ENCODE assay signal across 8 mouse cellular contexts in genomic region chr9:14175041-14175881, GRCm38 (mm10).
DNase-seq lines count a peak whose midpoint lies in the region; ATAC-seq and TF ChIP-seq lines count a peak whose summit lies in the region.

No protein-coding gene starts in this region.

- no peak for DNase-seq in lung, postnatal 36 days
- peak; percentile 67 for DNase-seq in brain, embryonic 14.5 days (ENCODE audit: low read depth)
- peak; percentile 18 to 32 for DNase-seq in left cerebral cortex, adult 8-10 months (ENCODE audit: low spot score in 2 of 2)
- DNase-seq in frontal cortex, postnatal 10 days (ENCODE audit: low spot score in 2 of 2): no peak

- peaks cover 37% of the 10 kb centered on the region for H3K4me1 ChIP-seq in lung, embryonic 15.5 days
- peaks cover 30% of the 10 kb centered on the region for H3K4me1 ChIP-seq in forebrain, embryonic 12.5 days
- peaks cover 40% of the 10 kb centered on the region for H3K4me1 ChIP-seq in hindbrain, embryonic 15.5 days (replicated peaks)
- H3K4me1 ChIP-seq in neural tube, embryonic 14.5 days (ENCODE audit: control insufficient read depth, insufficient read depth, low read length): peaks cover 28% of the 10 kb centered on the region

- H3K9me3 ChIP-seq in lung, embryonic 15.5 days: no peaks in the 10 kb centered on the region
- H3K9me3 ChIP-seq in forebrain, embryonic 12.5 days: no peaks in the 10 kb centered on the region
- no peaks in the 10 kb centered on the region for H3K9me3 ChIP-seq in hindbrain, embryonic 15.5 days
- H3K9me3 ChIP-seq in neural tube, embryonic 14.5 days (ENCODE audit: control insufficient read depth, low read length): no peaks in the 10 kb centered on the region

- no peaks in the 10 kb centered on the region for H3K27me3 ChIP-seq in lung, embryonic 15.5 days
- peaks cover 7% of the 10 kb centered on the region; the same call in 1 of the 2 replicates for H3K27me3 ChIP-seq in forebrain, embryonic 12.5 days
- H3K27me3 ChIP-seq in hindbrain, embryonic 15.5 days: no peaks in the 10 kb centered on the region
- no peaks in the 10 kb centered on the region for H3K27me3 ChIP-seq in neural tube, embryonic 14.5 days (ENCODE audit: control insufficient read depth, insufficient read depth, low read length)

- peak overlapping the region; percentile 32 for H3K4me2 ChIP-seq in lung, embryonic 15.5 days
- no peak overlapping the region for H3K4me2 ChIP-seq in forebrain, embryonic 12.5 days
- H3K4me2 ChIP-seq in hindbrain, embryonic 15.5 days: peak overlapping the region; percentile 14
- peak overlapping the region; percentile 5; the same call in 1 of the 2 replicates for H3K4me2 ChIP-seq in neural tube, embryonic 14.5 days (ENCODE audit: low read depth, low read length)

- TF ChIP-seq POLR2A in brain, embryonic 14.5 days (IDR thresholded peaks at IDR 0.05; ENCODE audit: borderline replicate concordance, extremely low read depth, insufficient read depth, insufficient read length, poor library complexity, severe bottlenecking): no peak

- peak overlapping the region; percentile 91 for H3K27ac ChIP-seq in lung, embryonic 15.5 days
- peak overlapping the region; percentile 74; the same call in 1 of the 2 replicates for H3K27ac ChIP-seq in forebrain, embryonic 12.5 days
- peak overlapping the region; percentile 74 for H3K27ac ChIP-seq in hindbrain, embryonic 15.5 days (replicated peaks)
- H3K27ac ChIP-seq in neural tube, embryonic 14.5 days (ENCODE audit: low read depth, low read length): peak overlapping the region; percentile 41

- no peak for TF ChIP-seq CTCF in brain, embryonic 14.5 days (IDR thresholded peaks at IDR 0.05; ENCODE audit: borderline replicate concordance, extremely low read depth, insufficient read depth, insufficient read length)

- no peak for ATAC-seq in lung, embryonic 15.5 days (ENCODE audit: borderline replicate concordance, extremely low read depth, low FRiP score, low TSS enrichment)
- ATAC-seq in forebrain, embryonic 12.5 days (ENCODE audit: low FRiP score): peak; percentile 21; the same call in 1 of the 2 replicates
- ATAC-seq in hindbrain, embryonic 15.5 days (ENCODE audit: low FRiP score, low read depth): no peak
- no peak for ATAC-seq in neural tube, embryonic 14.5 days (ENCODE audit: low read depth)

- WGBS in lung, embryonic 15.5 days: 10% methylated on average over 11 of the region's 11 CpGs
- whole genome bisulfite sequencing in forebrain, embryonic 12.5 days: 36% methylated on average over 11 of the region's 11 CpGs
- WGBS in hindbrain, embryonic 15.5 days: 12% methylated on average over 11 of the region's 11 CpGs
- WGBS in neural tube, embryonic 14.5 days: 21% methylated on average over 11 of the region's 11 CpGs

- no peak overlapping the region for H3K9ac ChIP-seq in lung, embryonic 15.5 days
- no peak overlapping the region for H3K9ac ChIP-seq in forebrain, embryonic 12.5 days
- no peak overlapping the region for H3K9ac ChIP-seq in hindbrain, embryonic 15.5 days
- H3K9ac ChIP-seq in neural tube, embryonic 14.5 days (replicated peaks; ENCODE audit: low read depth, low read length): no peak overlapping the region

- H3K4me3 ChIP-seq in lung, embryonic 15.5 days: no peak overlapping the region
- H3K4me3 ChIP-seq in forebrain, embryonic 12.5 days (replicated peaks): no peak overlapping the region
- no peak overlapping the region for H3K4me3 ChIP-seq in hindbrain, embryonic 15.5 days
- no peak overlapping the region for H3K4me3 ChIP-seq in neural tube, embryonic 14.5 days (ENCODE audit: low read depth, low read length)

- H3K36me3 ChIP-seq in lung, embryonic 15.5 days: no peaks in the 10 kb centered on the region
- no peaks in the 10 kb centered on the region for H3K36me3 ChIP-seq in forebrain, embryonic 12.5 days (replicated peaks)
- H3K36me3 ChIP-seq in hindbrain, embryonic 15.5 days: no peaks in the 10 kb centered on the region
- H3K36me3 ChIP-seq in neural tube, embryonic 14.5 days (ENCODE audit: control insufficient read depth, insufficient read depth, low read length): no peaks in the 10 kb centered on the region

Comparison
In these comparisons a context has a peak if more than half of its experiments do, and no peak if none do; other contexts are left out.
1. H3K27ac ChIP-seq: peak in every context shown above with its lines; median percentile 91 in lung, embryonic 15.5 days; 74 in forebrain, embryonic 12.5 days; 74 in hindbrain, embryonic 15.5 days; 41 in neural tube, embryonic 14.5 days.
2. DNase-seq: peak in brain, embryonic 14.5 days (single experiment) and left cerebral cortex, adult 8-10 months (2 of 2); none in lung, postnatal 36 days (single experiment) and frontal cortex, postnatal 10 days (0 of 2).